Mouse (Mus musculus) left cerebral cortex, postnatal 14 days (tissue): ENCODE results near the gene Rab10. TPM values are rescaled to one million over a fixed set of nuclear protein-coding genes. Genes with fewer than 3 reads are reported as not detected.
A peak's percentile ranks its signal among the peaks of the same experiment; 100 is the strongest.

Experiments used
- DNase-seq, 2 experiments: peaks; one replicate each; pipeline ENCODE4 v3.0.0; 2021 to 2022; ENCODE audit warnings: low spot score in 2 of 2, mixed read lengths in 1 of 2
- intact Hi-C: fragments of 180-260 bp; cut with DNase I; formaldehyde crosslinking; loops from one replicate; pipeline ENCODE4 v1.15.1; 2025
- total RNA-seq, 2 experiments: library from RNA; stranded (reverse); gene quantifications; 2 replicates each; pipeline ENCODE4 v1.2.3; 2021

Gene Rab10
- total RNA-seq, 2 experiments from 2014 or later, result 168 to 172 TPM

GRCm38 (mm10) chr12:3253591-3253990, 56.2 kb downstream of the Rab10 start:
- intact Hi-C loops, result no loop called here
- no peak for DNase-seq

GRCm38 (mm10) chr12:3246091-3246490, 63.7 kb downstream of the Rab10 start:
- DNase-seq, result no peak
- intact Hi-C loops, result no loop called here

GRCm38 (mm10) chr12:3239544-3239943, 70.2 kb downstream of the Rab10 start:
- no peak for DNase-seq
- intact Hi-C loops, result loop anchor here (5.0 kb wide), 1 partner anchor 68 kb away; the partner anchor contains the start of gene Rab10

DNA sequence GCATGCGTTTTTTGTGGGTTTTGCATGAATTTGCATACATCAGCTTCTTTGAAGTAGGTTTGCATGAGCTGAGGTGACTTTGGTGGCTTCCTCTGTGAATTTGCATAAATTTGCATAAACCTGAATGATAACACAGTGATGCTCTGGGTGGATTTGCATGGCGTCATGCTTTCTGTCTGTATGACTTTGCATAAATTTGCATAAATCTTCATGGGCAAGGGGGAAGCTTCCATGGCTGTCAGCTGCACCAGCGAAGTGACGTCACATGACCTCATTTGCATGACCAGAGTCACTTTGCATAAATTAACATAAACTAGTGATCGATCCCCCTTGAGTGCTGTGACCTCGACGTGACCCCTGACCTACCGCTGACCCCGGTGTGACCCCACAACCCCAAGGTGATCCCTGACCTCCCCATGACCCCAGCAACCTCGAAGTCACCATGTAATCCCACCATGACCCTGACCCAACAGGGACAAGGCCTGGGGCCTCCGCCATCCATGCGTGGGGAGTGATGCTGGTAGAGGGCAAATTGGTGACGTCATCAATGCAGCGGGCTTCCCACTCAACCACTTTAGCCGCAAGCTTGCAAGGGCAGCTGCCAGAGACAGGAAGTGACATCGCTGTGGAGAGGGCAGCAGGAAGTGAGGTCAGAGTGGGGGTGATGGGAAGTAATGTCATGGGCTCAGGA, 71.3 kb downstream of the Rab10 start:
- intact Hi-C loops, result loop anchor here (5.0 kb wide), 1 partner anchor 69 kb away; the partner anchor contains the start of gene Rab10
- DNase-seq, result no peak

DNA sequence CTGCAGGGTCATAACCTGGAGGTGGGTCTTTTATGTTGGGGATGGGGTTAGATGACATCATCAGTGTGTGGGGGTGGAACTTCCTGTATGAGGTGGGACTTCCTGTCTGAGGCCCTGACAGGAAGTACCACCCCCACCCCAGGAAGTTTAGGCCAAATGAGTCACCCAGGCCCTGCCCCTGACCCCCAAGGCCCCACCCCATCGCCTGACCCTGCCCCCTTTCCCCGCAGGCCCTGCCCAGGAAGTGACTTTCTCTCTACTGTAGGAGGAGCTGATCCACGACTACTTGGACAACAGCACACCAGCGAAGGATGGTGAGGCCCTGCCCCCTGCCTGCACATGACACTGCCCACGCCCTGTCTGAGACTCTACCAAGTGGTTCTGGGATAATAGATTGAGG, 72.0 kb downstream of the Rab10 start:
- DNase-seq, result no peak
- intact Hi-C loops, result loop anchor here (2.0 to 5.0 kb wide), 2 partner anchors 70 to 153 kb away; partner anchors contain the start of gene Rab10

GRCm38 (mm10) chr12:3236831-3237681, 72.7 kb downstream of the Rab10 start:
- no peak for DNase-seq
- intact Hi-C loops, result loop anchor here (2.0 to 5.0 kb wide), 2 partner anchors 70 to 154 kb away; partner anchors contain the start of gene Rab10

DNA sequence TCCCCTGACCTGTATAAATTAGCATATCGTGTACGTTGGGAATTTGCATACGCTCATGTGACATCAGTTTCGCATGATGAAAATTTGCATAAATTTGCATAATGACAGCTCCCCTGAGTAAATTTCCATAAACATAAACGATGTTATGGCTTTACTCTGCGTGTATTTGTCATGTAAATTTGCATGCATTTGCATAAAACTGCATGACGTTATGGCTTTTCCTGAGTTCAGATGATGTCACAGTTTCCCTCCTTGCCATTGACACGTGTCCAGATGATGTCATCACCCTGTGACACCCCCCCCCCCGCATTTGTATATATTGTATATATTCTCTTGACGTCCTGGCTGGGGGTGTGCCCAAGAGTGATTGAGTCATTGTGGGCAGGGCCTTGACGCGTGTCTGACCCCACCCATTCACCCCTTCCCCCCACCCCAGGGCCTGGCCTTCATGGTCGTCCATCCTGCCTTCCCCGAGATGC, 73.6 kb downstream of the Rab10 start:
- peak in 1 of 2 experiments; percentile 78 for DNase-seq
- intact Hi-C loops, result loop anchor here (2.0 to 5.0 kb wide), 2 partner anchors 71 to 155 kb away; partner anchors contain the start of gene Rab10

DNA sequence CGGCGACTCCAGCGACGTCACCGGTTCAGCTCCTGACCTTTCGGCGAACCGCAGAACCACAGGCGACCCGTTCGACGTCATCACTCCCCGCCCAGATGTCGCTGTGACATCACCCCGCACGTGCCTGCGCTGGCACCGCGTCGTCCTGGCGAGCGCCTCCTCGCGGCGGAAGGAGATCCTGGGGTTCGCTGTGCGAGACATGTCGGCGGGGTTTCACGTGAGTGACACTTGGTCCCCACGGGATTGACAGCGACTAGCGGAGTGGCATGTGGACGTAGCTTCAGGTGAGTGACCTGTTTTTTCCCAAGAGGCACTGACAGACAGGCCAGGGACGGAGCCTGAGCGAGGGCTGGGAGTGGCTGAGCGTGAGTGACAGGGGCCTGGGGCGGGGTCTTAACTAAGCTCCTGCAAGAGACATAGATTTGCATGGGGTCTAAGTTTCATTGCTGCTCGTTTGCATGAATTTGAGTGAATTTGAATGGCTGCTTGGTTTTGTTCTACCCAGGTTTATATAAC, 74.1 kb downstream of the Rab10 start:
- intact Hi-C loops, result loop anchor here (2.0 to 5.0 kb wide), 3 partner anchors 72 to 155 kb away; partner anchors contain the start of gene Rab10
- DNase-seq, result peak; percentile 97 to 98

DNA sequence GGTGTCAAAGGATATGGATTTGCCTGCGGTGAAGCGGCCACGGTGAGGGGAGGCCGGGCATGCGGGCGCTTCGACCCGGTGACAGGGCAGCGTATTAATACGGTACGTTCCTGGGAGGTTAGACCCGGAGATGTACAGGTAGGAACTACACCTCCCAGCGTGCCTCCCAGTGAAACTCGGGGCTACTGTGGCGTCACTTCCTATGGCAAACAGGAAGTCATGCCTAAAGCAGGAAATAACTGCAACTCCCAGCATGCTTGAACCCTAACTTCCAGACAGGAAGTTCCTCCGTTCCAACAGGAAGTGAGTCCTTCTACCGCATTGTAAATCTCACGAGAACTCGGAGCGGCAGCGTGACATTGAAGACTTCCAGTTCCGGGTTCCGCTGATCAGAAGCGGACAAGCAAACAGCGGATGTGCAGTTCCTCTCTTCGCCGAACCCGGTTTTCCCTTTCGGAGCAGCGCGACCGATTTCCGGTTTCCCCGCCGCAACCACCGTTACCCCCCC, 74.6 kb downstream of the Rab10 start:
- intact Hi-C loops, result loop anchor here (2.0 to 5.0 kb wide), 2 partner anchors 72 to 124 kb away; partner anchors contain the start of gene Rab10

DNA sequence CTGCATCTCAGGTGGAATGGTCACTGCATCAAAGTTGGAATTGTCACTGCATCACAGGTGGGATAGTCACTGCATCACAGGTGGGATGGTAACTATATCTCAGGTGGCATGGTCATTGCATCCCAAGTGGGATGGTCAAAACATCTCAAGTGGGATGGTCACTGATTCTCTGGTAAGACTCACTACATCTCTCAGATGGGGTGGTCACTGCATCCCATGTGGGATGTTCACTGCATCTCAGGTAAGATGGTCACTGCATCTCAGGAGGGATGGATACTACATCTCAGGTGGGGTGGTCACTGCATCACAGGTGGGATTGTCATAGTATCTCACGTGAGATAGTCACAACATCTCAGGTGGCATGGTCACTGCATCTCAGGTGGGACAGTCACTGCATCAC, 75.7 kb downstream of the Rab10 start:
- intact Hi-C loops, result loop anchor here (2.0 kb wide), 1 partner anchor 125 kb away; no protein-coding TSS in a partner anchor
- DNase-seq, result no peak

More for the DNA sequence above, 74.6 kb downstream of the Rab10 start:
- DNase-seq, result peak; percentile 94 to 98

DNA sequence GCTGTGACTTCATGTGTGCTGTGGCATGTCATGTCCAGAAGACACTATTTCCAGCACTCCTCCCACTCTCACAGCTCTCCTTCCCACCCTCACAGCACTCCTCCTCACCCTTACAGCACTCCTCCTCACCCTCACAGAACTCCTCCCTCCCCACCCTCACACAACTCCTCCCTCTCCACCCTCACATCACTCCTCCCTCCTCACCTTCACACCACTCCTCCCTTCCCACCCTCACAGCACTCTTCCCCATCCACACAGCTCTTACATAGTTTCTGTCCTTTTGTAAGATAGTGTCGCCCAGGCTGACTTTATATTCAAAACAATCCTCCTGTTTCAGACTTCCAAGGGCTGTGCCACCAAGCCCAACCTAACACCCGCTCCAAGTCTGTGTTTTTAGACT, 86.4 kb downstream of the Rab10 start:
- intact Hi-C loops, result loop anchor here (10.0 kb wide), 1 partner anchor 119 kb away; no protein-coding TSS in a partner anchor
- DNase-seq, result no peak

- intact Hi-C loops, result no loop called here
- no peak for DNase-seq
Measured at GRCm38 (mm10) chr12:3210181-3210580, 99.6 kb downstream of the Rab10 start.

DNA sequence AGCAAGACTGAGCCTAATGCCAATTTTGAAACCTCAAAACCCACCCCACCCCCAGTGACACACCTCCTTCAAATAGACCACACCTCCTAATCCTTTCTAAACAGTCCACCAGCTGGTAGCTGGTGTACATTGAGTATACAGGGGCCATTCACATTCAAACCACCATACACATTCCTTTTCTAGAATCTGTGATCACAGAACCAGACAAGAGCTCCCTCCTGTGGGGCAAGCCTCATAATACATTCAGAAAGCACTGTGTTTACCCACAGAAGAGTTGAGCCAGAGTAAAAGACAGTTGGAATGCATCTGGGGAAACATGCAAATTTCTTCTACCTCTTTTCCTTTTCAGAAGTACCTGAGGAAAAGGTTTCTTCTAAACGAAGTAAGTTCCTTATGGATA, 100.6 kb downstream of the Rab10 start:
- DNase-seq, result no peak
- intact Hi-C loops, result no loop called here

Other genes starting within 250 kb of the Rab10 start
- gene Kif3c, start 55.2 kb upstream of the Rab10 start, total RNA-seq, result 100 to 1,000 TPM; 210 to 212 TPM
- 10 to 100 TPM; 26.3 to 29.7 TPM for gene Asxl2, start 116.9 kb upstream of the Rab10 start, total RNA-seq